Mouse (Mus musculus) brain, embryonic 14.5 days (tissue): ENCODE results near the gene Bcl2l14.

Experiments
- CTCF ChIP-seq: fragments of 200-500 bp; IDR thresholded peaks from 2 replicates; pipeline ENCODE4 v1.5.1; 2012; ENCODE audit warnings: inconsistent platforms, mild to moderate bottlenecking, moderate library complexity, borderline replicate concordance; ENCODE audit not compliant: insufficient read depth, insufficient read length; ENCODE audit errors: extremely low read depth
- POLR2A ChIP-seq: fragments of 200-500 bp; IDR thresholded peaks from 2 replicates; pipeline ENCODE4 v1.6.1; 2012; ENCODE audit warnings: mild to moderate bottlenecking, inconsistent platforms, borderline replicate concordance; ENCODE audit not compliant: poor library complexity, insufficient read depth, insufficient read length, severe bottlenecking; ENCODE audit errors: extremely low read depth

- TF ChIP-seq POLR2A (no peak), CTCF (no peak)
Observed at GRCm38 (mm10) chr6:134372946-134373345, 23.2 kb upstream of the Bcl2l14 start.
